Mouse (Mus musculus): ENCODE measurements around the gene Rnf216. TPM values are rescaled to one million over a fixed set of nuclear protein-coding genes. Genes with fewer than 3 reads are reported as not detected.

Rnf216 gene
- polyA plus RNA-seq, 1 experiment from 2014 or later: 36.9 TPM

- Histone ChIP-seq H3K9ac (replicated peaks) (no peak overlapping the region), H3K36me3 (0 out of 2 replicates have a peak, but pooled peaks cover 2% of the 10 kb centered on the region), H3K4me1 (replicated peaks) (peaks cover 15% of the 10 kb centered on the region), H3K4me2 (replicated peaks) (no peak overlapping the region), H3K27ac (no peak overlapping the region), H3K9me3 (no peaks in the 10 kb centered on the region), H3K4me3 (replicated peaks) (no peak overlapping the region), H3K27me3 (no peaks in the 10 kb centered on the region)
- 75% methylated on average over 3 of the region's 3 CpGs for WGBS
- ATAC-seq: no peak
Observed at GRCm38 (mm10) chr5:143034108-143034507, 78.7 kb downstream of the Rnf216 start.

GRCm38 (mm10) chr5:143033277-143033676 is 79.5 kb downstream of the Rnf216 start:
- peaks cover 15% of the 10 kb centered on the region for H3K4me1 ChIP-seq (replicated peaks)
- H3K4me2 ChIP-seq (replicated peaks): no peak overlapping the region
- H3K27ac ChIP-seq: no peak overlapping the region
- no peaks in the 10 kb centered on the region for H3K36me3 ChIP-seq
- no peak overlapping the region for H3K9ac ChIP-seq (replicated peaks)
- no peak overlapping the region for H3K4me3 ChIP-seq (replicated peaks)
- WGBS: 90% methylated on average over 3 of the region's 3 CpGs
- no peak for ATAC-seq
- H3K9me3 ChIP-seq: no peaks in the 10 kb centered on the region
- no peaks in the 10 kb centered on the region for H3K27me3 ChIP-seq

- Histone ChIP-seq H3K4me3 (replicated peaks) (no peak overlapping the region), H3K9me3 (no peaks in the 10 kb centered on the region), H3K4me2 (replicated peaks) (no peak overlapping the region), H3K27ac (no peak overlapping the region), H3K9ac (replicated peaks) (no peak overlapping the region), H3K4me1 (replicated peaks) (peaks cover 15% of the 10 kb centered on the region), H3K36me3 (peaks cover 4% of the 10 kb centered on the region; the same call in 1 of the 2 replicates), H3K27me3 (no peaks in the 10 kb centered on the region)
- ATAC-seq: no peak
- WGBS: 54% methylated on average over 2 of the region's 2 CpGs
Observed at GRCm38 (mm10) chr5:143032639-143033146, 80.1 kb downstream of the Rnf216 start.

GRCm38 (mm10) chr5:143031681-143032080 is 81.1 kb downstream of the Rnf216 start:
- no peak for ATAC-seq

GRCm38 (mm10) chr5:143031193-143031592 is 81.6 kb downstream of the Rnf216 start:
- no peak overlapping the region for H3K4me3 ChIP-seq (replicated peaks)
- no peaks in the 10 kb centered on the region for H3K9me3 ChIP-seq
- no peak for ATAC-seq
- peaks cover 15% of the 10 kb centered on the region for H3K4me1 ChIP-seq (replicated peaks)
- H3K36me3 ChIP-seq: peaks cover 19% of the 10 kb centered on the region
- no peak overlapping the region for H3K9ac ChIP-seq (replicated peaks)
- H3K4me2 ChIP-seq (replicated peaks): no peak overlapping the region
- H3K27ac ChIP-seq: 0 out of 2 replicates have a peak overlapping the region, but pooled peaks have one; percentile 2
- WGBS: 52% methylated on average over 4 of the region's 4 CpGs
- no peaks in the 10 kb centered on the region for H3K27me3 ChIP-seq

More at GRCm38 (mm10) chr5:143031681-143032080, 81.1 kb downstream of the Rnf216 start:
- 0 out of 2 replicates have a peak overlapping the region, but pooled peaks have one; percentile 2 for H3K27ac ChIP-seq
- no peaks in the 10 kb centered on the region for H3K27me3 ChIP-seq
- no peak overlapping the region for H3K9ac ChIP-seq (replicated peaks)
- no peak overlapping the region for H3K4me2 ChIP-seq (replicated peaks)
- no peaks in the 10 kb centered on the region for H3K9me3 ChIP-seq
- peaks cover 14% of the 10 kb centered on the region for H3K36me3 ChIP-seq
- H3K4me3 ChIP-seq (replicated peaks): no peak overlapping the region
- 48% methylated on average over 7 of the region's 7 CpGs for WGBS
- H3K4me1 ChIP-seq (replicated peaks): peaks cover 15% of the 10 kb centered on the region

DNA sequence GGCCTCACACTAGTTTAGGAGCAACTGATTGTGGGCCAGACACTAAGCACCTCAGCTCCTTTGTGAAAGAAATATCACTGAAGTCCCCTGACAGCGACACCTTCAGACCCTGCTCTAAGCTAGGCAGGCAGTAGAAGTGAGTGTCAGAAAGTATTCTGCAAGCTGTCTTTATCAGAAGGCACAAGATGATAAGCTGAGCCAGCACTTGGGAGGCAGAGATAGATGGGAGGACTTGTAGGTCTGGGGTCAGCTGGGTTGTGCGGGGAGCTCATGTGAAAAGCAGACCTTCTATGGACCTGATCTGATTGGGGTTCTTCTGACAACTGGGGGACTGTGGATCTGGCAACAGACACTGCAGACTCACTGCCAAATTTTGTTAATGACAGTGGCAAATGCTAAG is 88.9 kb downstream of the Rnf216 start:
- Histone ChIP-seq H3K4me1 (replicated peaks) (no peaks in the 10 kb centered on the region), H3K27me3 (no peaks in the 10 kb centered on the region), H3K27ac (no peak overlapping the region), H3K9me3 (no peaks in the 10 kb centered on the region), H3K4me2 (replicated peaks) (no peak overlapping the region), H3K9ac (replicated peaks) (no peak overlapping the region), H3K4me3 (replicated peaks) (no peak overlapping the region), H3K36me3 (peaks cover 38% of the 10 kb centered on the region)
- 98% methylated on average over 2 of the region's 2 CpGs for WGBS
- no peak for ATAC-seq

GRCm38 (mm10) chr5:143022956-143023355 is 89.8 kb downstream of the Rnf216 start:
- H3K4me1 ChIP-seq (replicated peaks): no peaks in the 10 kb centered on the region
- no peaks in the 10 kb centered on the region for H3K27me3 ChIP-seq
- no peak overlapping the region for H3K9ac ChIP-seq (replicated peaks)
- no peak overlapping the region for H3K4me2 ChIP-seq (replicated peaks)
- H3K4me3 ChIP-seq (replicated peaks): no peak overlapping the region
- ATAC-seq: no peak
- no peaks in the 10 kb centered on the region for H3K9me3 ChIP-seq
- H3K36me3 ChIP-seq: peaks cover 36% of the 10 kb centered on the region
- 93% methylated on average over 1 of the region's 1 CpGs for WGBS
- H3K27ac ChIP-seq: no peak overlapping the region

- no peak overlapping the region for H3K27ac ChIP-seq
- no peaks in the 10 kb centered on the region for H3K4me1 ChIP-seq (replicated peaks)
- peaks cover 48% of the 10 kb centered on the region for H3K36me3 ChIP-seq
- no peak overlapping the region for H3K9ac ChIP-seq (replicated peaks)
- no peak for ATAC-seq
- H3K4me3 ChIP-seq (replicated peaks): no peak overlapping the region
- H3K9me3 ChIP-seq: no peaks in the 10 kb centered on the region
- H3K27me3 ChIP-seq: no peaks in the 10 kb centered on the region
- WGBS: 82% methylated on average over 5 of the region's 5 CpGs
- no peak overlapping the region for H3K4me2 ChIP-seq (replicated peaks)
Observed at GRCm38 (mm10) chr5:143017401-143017800, 95.4 kb downstream of the Rnf216 start.

- no peak overlapping the region for H3K4me3 ChIP-seq (replicated peaks)
- ATAC-seq: no peak
- peak overlapping the region; percentile 61 for H3K27ac ChIP-seq
- no peak overlapping the region for H3K4me2 ChIP-seq (replicated peaks)
- H3K27me3 ChIP-seq: no peaks in the 10 kb centered on the region
- 58% methylated on average over 11 of the region's 11 CpGs for WGBS
- peaks cover 9% of the 10 kb centered on the region for H3K4me1 ChIP-seq (replicated peaks)
- no peak overlapping the region for H3K9ac ChIP-seq (replicated peaks)
- no peaks in the 10 kb centered on the region for H3K9me3 ChIP-seq
- H3K36me3 ChIP-seq: peaks cover 40% of the 10 kb centered on the region
Observed at GRCm38 (mm10) chr5:143009383-143009782, 103.4 kb downstream of the Rnf216 start.

DNA sequence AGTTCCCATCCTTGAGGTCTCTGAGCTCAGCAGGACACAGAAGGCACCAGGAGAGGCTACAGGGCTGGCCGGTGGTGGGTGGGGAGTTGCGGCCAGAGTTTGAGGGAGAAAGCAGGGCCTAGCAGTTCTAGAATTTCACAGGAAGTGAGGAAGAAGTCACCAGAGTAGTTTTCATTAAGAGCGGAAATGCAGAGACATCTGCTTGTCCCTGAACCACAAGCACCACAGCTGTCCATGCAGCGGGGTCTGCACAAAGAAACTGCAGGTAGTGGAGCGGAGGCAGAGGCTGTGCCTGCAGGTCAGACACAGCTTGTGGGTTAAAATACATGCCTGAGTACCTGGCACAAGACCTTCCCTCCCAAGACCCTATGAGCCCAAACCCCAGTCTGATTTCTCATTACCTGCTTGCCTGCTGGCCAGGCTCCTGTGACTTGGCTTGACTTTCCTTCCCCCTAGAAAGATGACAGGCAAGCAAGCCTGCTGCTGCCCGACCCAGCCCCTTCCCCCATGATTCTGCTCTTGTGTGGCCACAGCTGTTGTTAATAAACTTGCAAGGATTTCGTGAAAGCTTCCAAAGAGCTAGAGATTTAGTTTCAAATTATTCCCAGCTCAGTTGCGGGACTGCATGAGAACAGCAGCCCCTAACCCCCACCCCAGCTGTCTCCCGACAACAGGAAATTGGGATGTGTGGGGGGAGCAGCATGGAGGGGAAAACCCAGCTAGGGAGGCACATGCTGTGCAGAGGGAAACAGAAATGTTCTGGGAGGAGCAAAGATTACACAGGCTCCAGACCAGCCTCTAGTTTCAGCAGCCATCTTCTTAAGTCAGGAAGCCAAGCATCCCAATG is 111.9 kb downstream of the Rnf216 start:
- H3K36me3 ChIP-seq: peaks cover 21% of the 10 kb centered on the region
- H3K4me3 ChIP-seq (replicated peaks): no peak overlapping the region
- peaks cover 18% of the 10 kb centered on the region for H3K4me1 ChIP-seq (replicated peaks)
- H3K27ac ChIP-seq: peak overlapping the region; percentile 72
- H3K27me3 ChIP-seq: no peaks in the 10 kb centered on the region
- WGBS: 53% methylated on average over 9 of the region's 9 CpGs
- H3K9ac ChIP-seq (replicated peaks): no peak overlapping the region
- no peak overlapping the region for H3K4me2 ChIP-seq (replicated peaks)
- no peaks in the 10 kb centered on the region for H3K9me3 ChIP-seq
- ATAC-seq: peak; percentile 66; the same call in 1 of the 2 replicates

GRCm38 (mm10) chr5:143000091-143000490 is 112.7 kb downstream of the Rnf216 start:
- ATAC-seq: no peak
- H3K27me3 ChIP-seq: no peaks in the 10 kb centered on the region
- 68% methylated on average over 4 of the region's 4 CpGs for WGBS
- H3K4me1 ChIP-seq (replicated peaks): peaks cover 18% of the 10 kb centered on the region
- peaks cover 21% of the 10 kb centered on the region for H3K36me3 ChIP-seq
- H3K27ac ChIP-seq: peak overlapping the region; percentile 72
- no peak overlapping the region for H3K4me3 ChIP-seq (replicated peaks)
- H3K9ac ChIP-seq (replicated peaks): 0 out of 2 replicates have a peak overlapping the region, but pooled peaks have one; percentile 28
- H3K4me2 ChIP-seq (replicated peaks): no peak overlapping the region
- no peaks in the 10 kb centered on the region for H3K9me3 ChIP-seq

DNA sequence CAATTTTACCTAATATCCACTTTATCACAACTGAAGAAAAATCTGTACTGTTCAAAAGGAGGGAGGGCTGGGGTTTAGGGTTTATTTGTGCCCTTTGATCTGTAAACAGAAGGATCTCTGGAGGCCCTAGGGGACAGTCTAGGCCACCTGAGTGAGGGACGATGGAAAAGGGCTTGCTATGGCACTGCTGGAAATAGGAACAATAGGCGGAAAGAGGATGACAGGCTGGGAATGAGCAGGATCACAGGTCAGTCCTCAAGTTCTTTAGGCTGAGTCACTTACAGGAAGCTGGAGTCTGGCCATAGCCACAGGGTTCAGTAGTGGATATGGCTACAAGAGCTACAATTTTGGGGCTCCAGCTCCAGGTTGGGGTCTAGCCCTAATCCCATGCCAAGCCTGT is 114.6 kb downstream of the Rnf216 start:
- H3K4me2 ChIP-seq (replicated peaks): no peak overlapping the region
- H3K36me3 ChIP-seq: peaks cover 32% of the 10 kb centered on the region
- 51% methylated on average over 2 of the region's 2 CpGs for WGBS
- H3K27ac ChIP-seq: peak overlapping the region; percentile 19; the same call in 1 of the 2 replicates
- no peaks in the 10 kb centered on the region for H3K9me3 ChIP-seq
- H3K4me1 ChIP-seq (replicated peaks): peaks cover 18% of the 10 kb centered on the region
- H3K9ac ChIP-seq (replicated peaks): no peak overlapping the region
- no peak for ATAC-seq
- H3K27me3 ChIP-seq: no peaks in the 10 kb centered on the region
- H3K4me3 ChIP-seq (replicated peaks): no peak overlapping the region

All from midbrain, embryonic 13.5 days (tissue).